Mouse (Mus musculus): ENCODE measurements around the gene Lmntd1. TPM values are rescaled to one million over a fixed set of nuclear protein-coding genes. Genes with fewer than 3 reads are reported as not detected.
"Not testable (repeated sequence)": the region's sequence is repeated elsewhere in the genome, so short reads cannot be mapped to it uniquely, and the experiment has no call there.

The Lmntd1 gene
- polyA plus RNA-seq, 1 experiment from 2014 or later = 0.33 TPM

- WGBS = 82% methylated on average over 11 of the region's 11 CpGs
- no peak overlapping the region for H3K9ac ChIP-seq (ENCODE audit: low read length)
- H3K4me2 ChIP-seq (ENCODE audit: low read depth, low read length, severe bottlenecking) = no peak overlapping the region
- H3K4me3 ChIP-seq (ENCODE audit: low read depth, low read length) = no peak overlapping the region
- ATAC-seq (replicated peaks; ENCODE audit: low FRiP score) (no peak), DNase-seq (ENCODE audit: low spot score) (no peak)
- peaks cover 6% of the 10 kb centered on the region; the same call in 1 of the 2 replicates for H3K27me3 ChIP-seq (ENCODE audit: control insufficient read depth, insufficient read depth, low read length)
- no peaks in the 10 kb centered on the region for H3K36me3 ChIP-seq (ENCODE audit: control insufficient read depth, insufficient read depth, low read length)
- 0 out of 2 replicates have a peak, but pooled peaks cover 2% of the 10 kb centered on the region for H3K4me1 ChIP-seq (replicated peaks; ENCODE audit: control insufficient read depth, insufficient read depth, low read length)
- no peak overlapping the region for H3K27ac ChIP-seq (ENCODE audit: low read depth, low read length)
- H3K9me3 ChIP-seq (ENCODE audit: control insufficient read depth, low read length) = no peaks in the 10 kb centered on the region
Measured at GRCm38 (mm10) chr6:145342836-145343235, 271.3 kb downstream of the Lmntd1 start.

GRCm38 (mm10) chr6:145341301-145342193 is 272.6 kb downstream of the Lmntd1 start:
- DNase-seq (ENCODE audit: low spot score) = peak; percentile 86
- Histone ChIP-seq H3K27ac (ENCODE audit: low read depth, low read length) (peak overlapping the region; percentile 41; the same call in 1 of the 2 replicates), H3K9ac (ENCODE audit: low read length) (peak overlapping the region; percentile 48; the same call in 1 of the 2 replicates), H3K4me2 (ENCODE audit: low read depth, low read length, severe bottlenecking) (peak overlapping the region; percentile 77), H3K9me3 (ENCODE audit: control insufficient read depth, low read length) (no peaks in the 10 kb centered on the region), H3K4me3 (ENCODE audit: low read depth, low read length) (peak overlapping the region; percentile 42), H3K27me3 (ENCODE audit: control insufficient read depth, insufficient read depth, low read length) (peaks cover 6% of the 10 kb centered on the region; the same call in 1 of the 2 replicates), H3K4me1 (replicated peaks; ENCODE audit: control insufficient read depth, insufficient read depth, low read length) (0 out of 2 replicates have a peak, but pooled peaks cover 2% of the 10 kb centered on the region), H3K36me3 (ENCODE audit: control insufficient read depth, insufficient read depth, low read length) (no peaks in the 10 kb centered on the region)
- under 1% methylated on average over 33 of the region's 33 CpGs for whole genome bisulfite sequencing
- ATAC-seq (replicated peaks; ENCODE audit: low FRiP score) = peak; percentile 38

- Histone ChIP-seq H3K4me3 (ENCODE audit: low read depth, low read length) (peak overlapping the region; percentile 42), H3K9me3 (ENCODE audit: control insufficient read depth, low read length) (no peaks in the 10 kb centered on the region), H3K27ac (ENCODE audit: low read depth, low read length) (no peak overlapping the region), H3K27me3 (ENCODE audit: control insufficient read depth, insufficient read depth, low read length) (peaks cover 6% of the 10 kb centered on the region; the same call in 1 of the 2 replicates), H3K36me3 (ENCODE audit: control insufficient read depth, insufficient read depth, low read length) (no peaks in the 10 kb centered on the region), H3K9ac (ENCODE audit: low read length) (peak overlapping the region; percentile 50), H3K4me2 (ENCODE audit: low read depth, low read length, severe bottlenecking) (peak overlapping the region; percentile 77), H3K4me1 (replicated peaks; ENCODE audit: control insufficient read depth, insufficient read depth, low read length) (0 out of 2 replicates have a peak, but pooled peaks cover 2% of the 10 kb centered on the region)
- ATAC-seq (replicated peaks; ENCODE audit: low FRiP score) (peak; percentile 96), DNase-seq (ENCODE audit: low spot score) (peak; percentile 96)
- under 1% methylated on average over 37 of the region's 37 CpGs for WGBS
Measured at GRCm38 (mm10) chr6:145340657-145341146, 273.4 kb downstream of the Lmntd1 start.

- WGBS = under 1% methylated on average over 21 of the region's 21 CpGs
- ATAC-seq (replicated peaks; ENCODE audit: low FRiP score) = peak; percentile 28
Measured at GRCm38 (mm10) chr6:145339956-145340656, 274.0 kb downstream of the Lmntd1 start.

GRCm38 (mm10) chr6:145338571-145339294 is 275.4 kb downstream of the Lmntd1 start:
- H3K9ac ChIP-seq (ENCODE audit: low read length) = no peak overlapping the region
- H3K27ac ChIP-seq (ENCODE audit: low read depth, low read length) = no peak overlapping the region
- no peak overlapping the region for H3K4me2 ChIP-seq (ENCODE audit: low read depth, low read length, severe bottlenecking)
- H3K36me3 ChIP-seq (ENCODE audit: control insufficient read depth, insufficient read depth, low read length) = no peaks in the 10 kb centered on the region
- 34% methylated on average over 12 of the region's 12 CpGs for WGBS
- ATAC-seq (replicated peaks; ENCODE audit: low FRiP score) = no peak
- peaks cover 6% of the 10 kb centered on the region; the same call in 1 of the 2 replicates for H3K27me3 ChIP-seq (ENCODE audit: control insufficient read depth, insufficient read depth, low read length)
- H3K9me3 ChIP-seq (ENCODE audit: control insufficient read depth, low read length) = no peaks in the 10 kb centered on the region
- no peak overlapping the region for H3K4me3 ChIP-seq (ENCODE audit: low read depth, low read length)
- DNase-seq (ENCODE audit: low spot score) = no peak
- H3K4me1 ChIP-seq (replicated peaks; ENCODE audit: control insufficient read depth, insufficient read depth, low read length) = 0 out of 2 replicates have a peak, but pooled peaks cover 2% of the 10 kb centered on the region

More at GRCm38 (mm10) chr6:145339956-145340656, 274.0 kb downstream of the Lmntd1 start:
- H3K36me3 ChIP-seq (ENCODE audit: control insufficient read depth, insufficient read depth, low read length) = no peaks in the 10 kb centered on the region
- H3K27ac ChIP-seq (ENCODE audit: low read depth, low read length) = no peak overlapping the region
- peaks cover 6% of the 10 kb centered on the region; the same call in 1 of the 2 replicates for H3K27me3 ChIP-seq (ENCODE audit: control insufficient read depth, insufficient read depth, low read length)
- H3K9ac ChIP-seq (ENCODE audit: low read length) = peak overlapping the region; percentile 50
- H3K9me3 ChIP-seq (ENCODE audit: control insufficient read depth, low read length) = no peaks in the 10 kb centered on the region
- H3K4me2 ChIP-seq (ENCODE audit: low read depth, low read length, severe bottlenecking) = peak overlapping the region; percentile 77
- H3K4me1 ChIP-seq (replicated peaks; ENCODE audit: control insufficient read depth, insufficient read depth, low read length) = 0 out of 2 replicates have a peak, but pooled peaks cover 2% of the 10 kb centered on the region
- peak overlapping the region; percentile 42 for H3K4me3 ChIP-seq (ENCODE audit: low read depth, low read length)
- peak; percentile 74 for DNase-seq (ENCODE audit: low spot score)

GRCm38 (mm10) chr6:145337521-145337920 is 276.6 kb downstream of the Lmntd1 start:
- H3K4me3 ChIP-seq (ENCODE audit: low read depth, low read length); ATAC-seq (replicated peaks; ENCODE audit: low FRiP score); H3K9ac ChIP-seq (ENCODE audit: low read length); H3K27me3 ChIP-seq (ENCODE audit: control insufficient read depth, insufficient read depth, low read length); H3K9me3 ChIP-seq (ENCODE audit: control insufficient read depth, low read length); H3K4me1 ChIP-seq (replicated peaks; ENCODE audit: control insufficient read depth, insufficient read depth, low read length); H3K36me3 ChIP-seq (ENCODE audit: control insufficient read depth, insufficient read depth, low read length); H3K27ac ChIP-seq (ENCODE audit: low read depth, low read length); H3K4me2 ChIP-seq (ENCODE audit: low read depth, low read length, severe bottlenecking); DNase-seq (ENCODE audit: low spot score): not testable (repeated sequence)
- WGBS = 88% methylated on average over 6 of the region's 6 CpGs

- no peak overlapping the region for H3K4me3 ChIP-seq (ENCODE audit: low read depth, low read length)
- H3K9me3 ChIP-seq (ENCODE audit: control insufficient read depth, low read length) = no peaks in the 10 kb centered on the region
- no peak overlapping the region for H3K4me2 ChIP-seq (ENCODE audit: low read depth, low read length, severe bottlenecking)
- H3K36me3 ChIP-seq (ENCODE audit: control insufficient read depth, insufficient read depth, low read length) = no peaks in the 10 kb centered on the region
- H3K9ac ChIP-seq (ENCODE audit: low read length) = no peak overlapping the region
- 67% methylated on average over 18 of the region's 18 CpGs for WGBS
- peaks cover 6% of the 10 kb centered on the region; the same call in 1 of the 2 replicates for H3K27me3 ChIP-seq (ENCODE audit: control insufficient read depth, insufficient read depth, low read length)
- H3K27ac ChIP-seq (ENCODE audit: low read depth, low read length) = no peak overlapping the region
- ATAC-seq (replicated peaks; ENCODE audit: low FRiP score) (no peak), DNase-seq (ENCODE audit: low spot score) (no peak)
- H3K4me1 ChIP-seq (replicated peaks; ENCODE audit: control insufficient read depth, insufficient read depth, low read length) = 0 out of 2 replicates have a peak, but pooled peaks cover 2% of the 10 kb centered on the region
Measured at GRCm38 (mm10) chr6:145335876-145336768, 278.0 kb downstream of the Lmntd1 start.
